Mouse (Mus musculus): ENCODE results near the gene Supt20. TPM values are rescaled to one million over a fixed set of nuclear protein-coding genes. Genes with fewer than 3 reads are reported as not detected.
A peak's percentile ranks its signal among the peaks of the same experiment; 100 is the strongest.
"Not testable (repeated sequence)": the region's sequence is repeated elsewhere in the genome, so short reads cannot be mapped to it uniquely, and the experiment has no call there.

The Supt20 gene
- total RNA-seq, 2 experiments from 2014 or later: 41.6 to 42.3 TPM

DNA sequence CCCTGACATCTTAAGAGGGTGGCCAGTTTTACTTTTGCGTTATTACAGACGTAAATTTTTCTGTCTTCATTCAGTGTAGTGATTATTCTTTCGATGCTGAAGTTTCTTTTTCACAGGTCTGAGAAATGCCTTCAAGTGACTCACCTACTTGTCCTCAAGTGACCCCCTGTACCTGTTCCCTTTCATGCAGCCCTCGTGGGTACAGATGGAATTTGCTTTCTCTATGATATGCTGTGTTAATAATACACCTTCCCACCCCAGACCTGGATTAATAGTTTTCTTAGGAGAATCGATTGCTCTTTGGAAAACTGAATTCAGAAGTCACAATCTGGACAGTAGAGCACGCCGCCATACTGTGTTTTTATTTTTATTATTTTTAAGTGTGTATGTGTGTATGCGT lies 44.7 kb downstream of the Supt20 start:
- intact Hi-C loops (cut with DNase I): loop anchor here (5.0 kb wide), 2 partner anchors 60 to 335 kb away; no protein-coding TSS in a partner anchor
- no peak for DNase-seq (ENCODE audit: low spot score in 2 of 2)

GRCm38 (mm10) chr3:54741965-54742364 lies 49.4 kb downstream of the Supt20 start:
- intact Hi-C loops (cut with DNase I): no loop called here
- no peak for DNase-seq (ENCODE audit: low spot score in 2 of 2)

- DNase-seq (ENCODE audit: low spot score in 2 of 2): no peak
- intact Hi-C loops (cut with DNase I): no loop called here
These were observed 53.2 kb downstream of the Supt20 start for GRCm38 (mm10) chr3:54745799-54746198.

DNA sequence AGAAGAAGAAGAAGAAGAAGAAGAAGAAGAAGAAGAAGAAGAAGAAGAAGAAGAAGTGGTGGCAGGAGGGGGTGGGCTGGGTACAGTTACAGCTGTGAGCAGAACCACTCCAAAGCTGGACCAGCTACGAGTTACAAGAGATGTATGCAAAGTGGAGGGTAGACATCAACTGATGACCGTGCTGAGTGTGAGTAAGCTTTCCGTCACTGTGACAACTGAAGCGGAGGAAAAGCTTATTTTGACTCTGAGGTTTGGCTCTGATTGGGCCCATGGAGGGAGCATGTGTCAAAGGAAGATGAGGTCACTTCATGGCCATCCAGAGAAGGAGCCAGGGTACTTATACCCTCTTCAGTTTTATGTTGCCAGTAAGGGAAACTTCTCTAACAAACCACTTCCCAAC lies 60.8 kb downstream of the Supt20 start:
- intact Hi-C loops (cut with DNase I): no loop called here
- DNase-seq (ENCODE audit: low spot score in 2 of 2): no peak

DNA sequence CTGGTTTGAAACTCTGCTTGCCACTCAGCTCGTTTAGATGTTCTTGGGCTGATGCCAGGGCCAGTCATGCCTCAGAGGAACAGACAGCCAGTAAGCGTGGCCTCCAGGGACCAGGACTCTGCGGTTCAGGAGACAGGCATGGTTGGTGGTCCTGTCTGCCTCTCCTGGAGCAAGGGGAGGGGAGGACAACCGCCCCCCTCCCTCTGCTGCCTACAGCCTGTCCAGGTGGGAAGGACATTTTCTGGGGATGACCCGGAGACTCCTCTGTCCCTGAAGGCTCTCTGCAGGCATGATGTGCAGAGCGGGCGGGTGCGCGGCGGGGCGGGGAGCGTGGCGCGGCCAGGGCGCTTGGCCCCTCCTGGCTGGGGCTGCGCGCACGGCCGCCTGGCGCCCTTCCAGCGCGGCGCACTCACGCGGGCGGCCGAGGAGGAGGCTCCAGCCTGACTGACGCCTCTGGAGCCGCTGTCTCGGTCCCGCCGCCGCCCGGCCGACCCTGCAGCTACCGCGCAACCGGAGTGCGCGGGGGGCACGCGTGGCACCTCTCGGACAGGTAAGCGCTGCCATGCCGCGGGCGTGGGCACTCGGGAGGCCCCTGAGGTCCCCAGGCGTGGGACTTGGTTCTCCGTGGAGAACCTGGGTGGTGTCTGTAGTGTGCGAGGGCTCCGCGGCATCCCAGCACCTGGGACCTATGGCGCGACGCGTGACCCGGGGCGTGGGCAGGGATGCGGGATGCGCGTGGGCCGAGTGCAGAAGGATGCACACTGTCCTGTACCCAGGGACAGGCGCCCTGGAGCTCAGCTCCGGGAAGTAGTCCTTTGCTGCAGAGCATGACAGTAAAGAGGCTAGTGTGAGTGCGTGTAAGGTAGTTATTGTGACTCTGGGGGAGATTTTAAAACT lies 62.8 kb downstream of the Supt20 start, which contains the start of gene Smad9:
TSS of gene Smad9 (plus strand) at position 438 of the 897 bp plus-strand sequence.
- intact Hi-C loops (cut with DNase I): loop anchor here (5.0 kb wide), 1 partner anchor 52 kb away; the partner anchor contains the start of gene Rfxap
- peak; percentile 68 to 72 for DNase-seq (ENCODE audit: low spot score in 2 of 2)

GRCm38 (mm10) chr3:54756058-54756457 lies 63.5 kb downstream of the Supt20 start:
- intact Hi-C loops (cut with DNase I): loop anchor here (5.0 kb wide), 1 partner anchor 51 kb away; the partner anchor contains the start of gene Rfxap
- DNase-seq (ENCODE audit: low spot score in 2 of 2): peak; percentile 47 to 74

DNA sequence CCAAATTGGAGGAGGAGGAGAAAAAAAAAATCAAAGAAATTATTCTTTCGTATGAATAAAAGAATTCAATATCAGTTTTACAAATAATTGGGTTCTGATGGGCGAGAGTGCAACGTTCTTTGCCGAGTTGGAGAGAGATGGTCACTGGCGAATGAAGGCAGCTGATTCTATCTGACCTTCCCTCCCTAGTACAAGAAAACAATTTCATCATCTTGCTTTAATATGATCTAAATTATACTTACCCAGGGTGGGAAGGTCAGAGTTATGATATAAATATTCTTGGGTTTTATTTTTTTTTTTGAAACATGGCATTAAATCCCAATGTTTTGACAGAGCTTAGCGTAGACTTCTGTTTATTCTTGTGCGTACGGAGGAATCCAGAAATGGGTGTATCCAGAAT lies 64.8 kb downstream of the Supt20 start:
- DNase-seq (ENCODE audit: low spot score in 2 of 2): no peak
- intact Hi-C loops (cut with DNase I): loop anchor here (5.0 kb wide), 1 partner anchor 50 kb away; the partner anchor contains the start of gene Rfxap

- intact Hi-C loops (cut with DNase I): loop anchor here (5.0 kb wide), 1 partner anchor 48 kb away; the partner anchor contains the start of gene Rfxap
These were observed 66.6 kb downstream of the Supt20 start for GRCm38 (mm10) chr3:54759211-54759610.

GRCm38 (mm10) chr3:54760321-54761115 lies 67.9 kb downstream of the Supt20 start:
- DNase-seq (ENCODE audit: low spot score in 2 of 2): no peak
- intact Hi-C loops (cut with DNase I): no loop called here

More at GRCm38 (mm10) chr3:54759211-54759610, 66.6 kb downstream of the Supt20 start:
- DNase-seq (ENCODE audit: low spot score in 2 of 2): no peak

GRCm38 (mm10) chr3:54761258-54761657 lies 68.7 kb downstream of the Supt20 start:
- no peak for DNase-seq (ENCODE audit: low spot score in 2 of 2)
- intact Hi-C loops (cut with DNase I): no loop called here

DNA sequence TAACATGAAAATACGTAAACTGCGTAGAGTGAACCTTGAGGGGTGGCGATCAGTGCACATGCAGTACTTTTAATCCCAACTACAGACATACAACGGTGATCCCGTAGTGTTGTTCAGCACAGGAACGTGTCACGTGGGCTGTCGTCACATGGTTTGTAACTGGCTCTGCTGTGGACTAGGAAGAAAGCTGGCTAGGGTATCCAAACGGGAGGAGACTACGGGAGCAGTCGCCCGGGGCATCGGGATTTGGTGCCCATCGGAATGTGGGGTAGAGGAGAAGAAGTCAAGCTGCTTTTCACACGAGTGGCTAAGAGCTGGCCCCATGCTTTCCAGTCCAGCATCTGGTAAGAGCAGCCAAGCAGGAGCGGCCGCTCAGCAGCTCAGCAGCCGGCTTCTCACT lies 71.8 kb downstream of the Supt20 start:
- DNase-seq (ENCODE audit: low spot score in 2 of 2): peak; percentile 31 to 37
- intact Hi-C loops (cut with DNase I): no loop called here

- DNase-seq (ENCODE audit: low spot score in 2 of 2); intact Hi-C loops (cut with DNase I): not testable (repeated sequence)
These were observed 72.9 kb downstream of the Supt20 start for GRCm38 (mm10) chr3:54765521-54765920.

- intact Hi-C loops (cut with DNase I): no loop called here
- DNase-seq (ENCODE audit: low spot score in 2 of 2): no peak
These were observed 73.4 kb downstream of the Supt20 start for GRCm38 (mm10) chr3:54766034-54766433.

GRCm38 (mm10) chr3:54766811-54767210 lies 74.2 kb downstream of the Supt20 start:
- DNase-seq (ENCODE audit: low spot score in 2 of 2): no peak
- intact Hi-C loops (cut with DNase I): no loop called here

GRCm38 (mm10) chr3:54768592-54768991 lies 76.0 kb downstream of the Supt20 start:
- intact Hi-C loops (cut with DNase I): no loop called here

DNA sequence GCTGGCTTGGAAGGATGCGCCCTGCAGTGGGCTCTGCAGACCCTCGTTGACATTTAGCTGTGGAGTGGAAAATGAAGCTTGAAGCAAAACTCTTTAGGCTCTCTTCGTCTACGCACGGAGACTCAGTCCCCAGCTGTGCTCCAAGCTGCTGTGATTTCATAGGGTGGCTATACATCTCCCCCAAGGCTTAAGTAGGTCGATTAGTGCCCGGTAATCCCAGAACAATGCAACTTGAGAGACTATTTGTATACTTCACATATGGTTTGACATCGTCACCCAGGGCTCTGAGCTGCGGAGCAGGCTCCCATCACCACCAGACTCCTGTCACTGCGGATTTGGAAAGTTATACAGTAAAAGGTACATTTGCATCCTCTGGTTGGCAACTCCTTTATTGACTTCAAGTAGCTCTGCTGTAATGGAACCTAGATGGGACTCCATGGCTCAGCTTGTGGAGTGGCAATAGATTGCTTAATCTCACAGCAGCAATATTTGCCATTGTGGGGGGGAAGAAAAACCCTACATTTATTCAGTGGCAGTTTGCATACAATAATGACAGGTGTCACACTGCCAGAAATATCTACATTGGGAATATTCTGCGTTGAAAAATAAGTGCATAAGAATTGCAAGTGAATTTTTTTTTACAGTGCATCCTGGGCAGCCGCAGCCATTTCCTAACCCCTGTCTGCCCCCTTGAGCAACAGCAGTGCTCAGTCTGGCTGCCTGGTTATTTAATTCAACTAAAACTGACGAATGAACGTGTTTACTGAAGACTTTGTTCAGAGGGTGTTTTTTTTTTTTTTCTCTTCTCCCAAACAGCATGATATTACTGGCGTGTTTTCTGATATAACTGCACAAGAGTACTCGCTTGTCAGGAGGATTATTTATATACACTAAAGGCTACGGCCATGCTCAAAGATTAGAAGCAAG lies 77.0 kb downstream of the Supt20 start:
- intact Hi-C loops (cut with DNase I): no loop called here
- no peak for DNase-seq (ENCODE audit: low spot score in 2 of 2)

More at GRCm38 (mm10) chr3:54768592-54768991, 76.0 kb downstream of the Supt20 start:
- DNase-seq (ENCODE audit: low spot score in 2 of 2): no peak

GRCm38 (mm10) chr3:54773613-54774012 lies 81.0 kb downstream of the Supt20 start:
- intact Hi-C loops (cut with DNase I): no loop called here
- DNase-seq (ENCODE audit: low spot score in 2 of 2): no peak

DNA sequence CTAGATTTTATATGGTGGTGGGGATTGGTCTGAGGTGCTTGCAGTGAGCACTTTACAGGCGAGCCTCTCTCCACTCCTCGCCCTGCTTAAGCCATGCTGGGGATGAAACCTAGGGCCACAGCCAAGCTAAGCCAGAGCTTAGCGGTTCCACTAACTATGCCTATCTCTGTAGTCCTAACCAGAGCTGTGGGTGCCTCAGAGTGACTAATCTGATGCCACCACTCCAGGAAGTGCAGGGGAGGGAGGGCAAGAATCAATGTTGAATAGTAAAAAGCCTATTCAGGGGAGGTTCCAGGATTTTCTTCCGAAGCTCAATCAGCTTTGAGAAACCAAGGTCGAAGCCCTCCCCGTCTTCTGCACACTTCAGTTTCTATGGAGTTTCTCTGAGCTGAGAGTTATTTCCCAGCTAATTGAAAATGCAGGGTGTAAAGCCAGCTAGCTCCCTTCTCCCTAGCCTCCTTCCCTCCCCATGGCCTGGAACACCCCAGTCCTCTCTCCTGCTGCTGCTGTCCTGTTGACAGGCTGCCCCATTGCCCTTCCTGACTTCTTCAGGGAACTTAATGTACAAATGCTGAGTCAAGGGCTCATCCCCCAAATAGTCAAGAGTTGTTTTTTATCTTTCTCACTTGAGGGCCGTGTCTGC lies 83.5 kb downstream of the Supt20 start:
- DNase-seq (ENCODE audit: low spot score in 2 of 2): no peak
- intact Hi-C loops (cut with DNase I): no loop called here
